Mouse (Mus musculus) small intestine, adult 2 months (tissue): Measurements from ENCODE around the gene Ptprd.

Source experiments
- CTCF ChIP-seq: fragments of 200-500 bp; IDR thresholded peaks from 2 replicates; pipeline ENCODE4 v1.5.1; 2012; ENCODE audit warnings: low read depth, mild to moderate bottlenecking, control low read depth, inconsistent platforms, low read length, moderate library complexity, mixed read lengths; ENCODE audit not compliant: insufficient replicate concordance, insufficient read length; ENCODE audit errors: extremely low read depth
- POLR2A ChIP-seq: fragments of 200-500 bp; IDR thresholded peaks from 2 replicates; pipeline ENCODE4 v1.6.1; 2012; ENCODE audit warnings: low read depth, mild to moderate bottlenecking, control low read depth, inconsistent platforms, low read length, moderate library complexity

DNA sequence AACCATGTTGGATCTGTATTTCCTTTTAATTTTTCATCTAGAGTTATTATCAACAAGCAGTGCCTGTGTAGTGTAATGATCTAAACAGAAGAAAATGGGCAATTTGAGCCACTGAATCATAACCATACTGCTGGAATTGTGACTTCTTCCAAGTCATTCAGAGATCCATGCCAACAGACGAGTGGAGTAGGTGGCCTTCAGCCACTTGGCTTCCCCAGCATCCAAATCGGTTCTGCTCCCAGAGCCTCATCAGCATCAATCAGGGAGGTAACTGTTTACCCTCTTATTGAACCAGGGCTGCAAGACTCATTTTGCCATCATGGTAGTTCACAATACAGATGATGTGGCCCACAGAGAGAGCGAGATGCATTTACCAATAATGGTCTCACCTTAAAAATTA, 1536.0 kb downstream of the Ptprd start:
- no peak for TF ChIP-seq CTCF
- no peak for TF ChIP-seq POLR2A
